8 mouse cellular contexts compared by ENCODE assay signal in genomic region chr3:55353909-55354511, GRCm38 (mm10).
A peak's percentile ranks its signal among the peaks of the same experiment; 100 is the strongest.
DNase-seq lines count a peak whose midpoint lies in the region; ATAC-seq and TF ChIP-seq lines count a peak whose summit lies in the region.

No protein-coding gene starts in this region.

- H3K4me3 ChIP-seq in liver, adult 2 months (ENCODE audit: insufficient read depth, low read depth, low read length), result no peak overlapping the region
- H3K4me3 ChIP-seq in liver, embryonic 11.5 days (ENCODE audit: low read depth, low read length), result no peak overlapping the region
- no peak overlapping the region for H3K4me3 ChIP-seq in stomach, embryonic 16.5 days (replicated peaks; ENCODE audit: low read length)

- ATAC-seq in liver, embryonic 11.5 days (replicated peaks; ENCODE audit: low FRiP score), result no peak
- ATAC-seq in stomach, embryonic 16.5 days (ENCODE audit: insufficient read depth, low FRiP score), result peak; percentile 41; the same call in 1 of the 2 replicates
- no peak for ATAC-seq in erythroblast, adult 5-6 weeks (replicated peaks; ENCODE audit: low FRiP score, poor library complexity, severe bottlenecking)

- peak; percentile 30 for DNase-seq in liver, adult 2 months (ENCODE audit: extremely low read depth, low read depth, low spot score)
- DNase-seq in liver, embryonic 11.5 days (ENCODE audit: low spot score), result no peak
- DNase-seq in embryo, embryonic 11 days, result peak; percentile 65
- DNase-seq in heart, adult 8-10 months (ENCODE audit: low spot score), result peak; percentile 56
- peak; percentile 53 for DNase-seq in kidney, postnatal 14 days
- DNase-seq in lung, postnatal 36 days, result peak; percentile 29

- H3K4me1 ChIP-seq in liver, adult 2 months (ENCODE audit: control insufficient read depth, insufficient read depth, low read length), result no peaks in the 10 kb centered on the region
- H3K4me1 ChIP-seq in liver, embryonic 11.5 days (replicated peaks; ENCODE audit: control insufficient read depth, insufficient read depth, low read length), result no peaks in the 10 kb centered on the region
- peaks cover 9% of the 10 kb centered on the region; the same call in 1 of the 2 replicates for H3K4me1 ChIP-seq in stomach, embryonic 16.5 days (ENCODE audit: control insufficient read depth, insufficient read depth, low read length)

- TF ChIP-seq CTCF in liver, adult 2 months (IDR thresholded peaks at IDR 0.05; ENCODE audit: low read depth, low read length), result no peak

- no peaks in the 10 kb centered on the region for H3K9me3 ChIP-seq in liver, embryonic 11.5 days (ENCODE audit: control insufficient read depth, low read length)
- no peaks in the 10 kb centered on the region for H3K9me3 ChIP-seq in stomach, embryonic 16.5 days (replicated peaks; ENCODE audit: control insufficient read depth, low read length)

- H3K27me3 ChIP-seq in liver, adult 2 months (ENCODE audit: control insufficient read depth, insufficient read depth, low read length), result no peaks in the 10 kb centered on the region
- H3K27me3 ChIP-seq in liver, embryonic 11.5 days (replicated peaks; ENCODE audit: control insufficient read depth, insufficient read depth, low read length), result no peaks in the 10 kb centered on the region
- no peaks in the 10 kb centered on the region for H3K27me3 ChIP-seq in stomach, embryonic 16.5 days (ENCODE audit: control insufficient read depth, insufficient read depth, low read length)

- H3K36me3 ChIP-seq in liver, adult 2 months (ENCODE audit: control insufficient read depth, insufficient read depth, low read length), result no peaks in the 10 kb centered on the region
- H3K36me3 ChIP-seq in liver, embryonic 11.5 days (ENCODE audit: control insufficient read depth, insufficient read depth, low read length), result no peaks in the 10 kb centered on the region
- H3K36me3 ChIP-seq in stomach, embryonic 16.5 days (ENCODE audit: control insufficient read depth, insufficient read depth, low read length), result no peaks in the 10 kb centered on the region

- no peak overlapping the region for H3K9ac ChIP-seq in liver, adult 2 months (ENCODE audit: low read depth, low read length)
- H3K9ac ChIP-seq in liver, embryonic 11.5 days (ENCODE audit: low read depth, low read length), result no peak overlapping the region
- 0 out of 2 replicates have a peak overlapping the region, but pooled peaks have one; percentile 7 for H3K9ac ChIP-seq in stomach, embryonic 16.5 days (ENCODE audit: low read length)

- WGBS in liver, adult 2 months, result 61% methylated on average over 13 of the region's 13 CpGs
- WGBS in liver, embryonic 11.5 days, result 65% methylated on average over 13 of the region's 13 CpGs
- WGBS in stomach, embryonic 16.5 days, result 40% methylated on average over 13 of the region's 13 CpGs

- no peak for TF ChIP-seq POLR2A in liver, adult 2 months (IDR thresholded peaks at IDR 0.05; ENCODE audit: extremely low read depth, insufficient read depth, low read length)

- H3K27ac ChIP-seq in liver, adult 2 months (replicated peaks; ENCODE audit: insufficient read depth, low read depth, low read length), result 0 out of 2 replicates have a peak overlapping the region, but pooled peaks have one; percentile 25
- no peak overlapping the region for H3K27ac ChIP-seq in liver, embryonic 11.5 days (ENCODE audit: low read depth, low read length)
- no peak overlapping the region for H3K27ac ChIP-seq in stomach, embryonic 16.5 days (ENCODE audit: low read length)

- H3K79me2 ChIP-seq in liver, adult 2 months (ENCODE audit: control insufficient read depth, insufficient read depth, low read length), result no peaks in the 10 kb centered on the region

- H3K4me2 ChIP-seq in liver, embryonic 11.5 days, result no peak overlapping the region
- no peak overlapping the region for H3K4me2 ChIP-seq in stomach, embryonic 16.5 days (ENCODE audit: low read depth, low read length)
